Mouse (Mus musculus) olfactory bulb, adult 2 months (tissue): ENCODE measurements around the gene Atp11a.

Experiments
- CTCF ChIP-seq: fragments of 200-500 bp; IDR thresholded peaks from 2 replicates; pipeline ENCODE4 v1.5.1; 2012; ENCODE audit warnings: low read depth, mild to moderate bottlenecking, low read length, moderate library complexity; ENCODE audit not compliant: insufficient read depth
- POLR2A ChIP-seq: fragments of 200-500 bp; IDR thresholded peaks from 2 replicates; pipeline ENCODE4 v1.6.1; 2012; ENCODE audit warnings: mild to moderate bottlenecking, low read depth, low read length, moderate library complexity; ENCODE audit not compliant: insufficient read depth

DNA sequence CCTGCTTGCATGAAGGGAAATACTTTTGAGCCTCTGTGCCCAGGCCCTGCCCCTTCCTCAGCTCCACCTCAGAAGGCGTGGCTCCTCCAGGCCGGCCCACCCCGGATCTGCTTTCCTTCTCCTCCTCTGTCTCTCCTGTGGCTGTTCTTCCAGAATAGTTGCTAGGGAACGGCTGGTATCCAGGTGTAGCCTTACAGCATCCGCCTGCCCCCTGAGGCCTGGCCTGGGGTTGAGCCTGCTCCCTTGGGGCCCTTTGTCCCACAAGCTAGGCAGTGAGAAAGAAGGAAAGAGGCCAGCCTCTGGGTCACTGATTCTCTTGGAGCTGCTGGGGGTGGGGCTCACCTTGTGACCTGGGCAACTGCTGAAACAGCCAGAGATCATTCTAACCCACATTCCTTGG lies 155.2 kb downstream of the Atp11a start:
- TF ChIP-seq CTCF (no peak), POLR2A (no peak)
